Mouse (Mus musculus) kidney, embryonic 16.5 days (tissue): ENCODE results near the gene Zc3h15. TPM values are rescaled to one million over a fixed set of nuclear protein-coding genes. Genes with fewer than 3 reads are reported as not detected.
"Not testable (repeated sequence)": the region's sequence is repeated elsewhere in the genome, so short reads cannot be mapped to it uniquely, and the experiment has no call there.

Source experiments
- ATAC-seq: fragments of 200-750 bp; cut with Nextera tagmentation; 2 replicates; pipeline ENCODE4 v1.8.0; 2017; ENCODE audit warnings: moderate TSS enrichment; ENCODE audit not compliant: low FRiP score, low TSS enrichment
- H3K27ac ChIP-seq: fragments of 300-500 bp; sonication (generic); 2 replicates; pipeline ENCODE4 v1.5.1; 2014; ENCODE audit warnings: low read length
- H3K27me3 ChIP-seq: fragments of 300-500 bp; sonication (generic); 2 replicates; pipeline ENCODE4 v1.6.1; 2014; ENCODE audit warnings: low read length, control low read depth, mixed read lengths; ENCODE audit not compliant: insufficient read depth
- H3K36me3 ChIP-seq: fragments of 300-500 bp; sonication (generic); 2 replicates; pipeline ENCODE4 v1.6.1; 2014; ENCODE audit warnings: low read length, control low read depth, mixed read lengths; ENCODE audit not compliant: insufficient read depth
- H3K4me1 ChIP-seq: fragments of 300-500 bp; sonication (generic); 2 replicates; pipeline ENCODE4 v1.6.1; 2014; ENCODE audit warnings: low read length, control low read depth, mixed read lengths; ENCODE audit not compliant: insufficient read depth
- H3K4me2 ChIP-seq: fragments of 300-500 bp; sonication (generic); replicated peaks from 2 replicates; pipeline ENCODE4 v1.6.1; 2014; ENCODE audit warnings: low read depth, low read length
- H3K4me3 ChIP-seq: fragments of 300-500 bp; sonication (generic); 2 replicates; pipeline ENCODE4 v1.5.1; 2014; ENCODE audit warnings: mild to moderate bottlenecking, low read length
- H3K9ac ChIP-seq: fragments of 300-500 bp; sonication (generic); replicated peaks from 2 replicates; pipeline ENCODE4 v1.6.1; 2014; ENCODE audit warnings: low read length
- H3K9me3 ChIP-seq: fragments of 300-500 bp; sonication (generic); 2 replicates; pipeline ENCODE4 v1.6.1; 2016; ENCODE audit warnings: low read length, control low read depth
- WGBS: fragments of 180-500 bp; shearing (Covaris S2); extraction: QIAGEN DNeasy Blood & Tissue Kit; methylation state at CpG from one replicate; pipeline ENCODE4 v1.1.7; 2014; 5-methylcytosine and 5-hydroxymethylcytosine counted together
- polyA plus RNA-seq: library from polyadenylated mRNA; unstranded; fragments of >200 nt; fragmentation: Nextera tagmentation; extraction: Ambion mirVana; gene quantifications from 2 replicates; pipeline ENCODE4 v1.2.1, GENCODE M21; 2015

Gene Zc3h15
- polyA plus RNA-seq, 1 experiment from 2014 or later = 120 TPM

DNA sequence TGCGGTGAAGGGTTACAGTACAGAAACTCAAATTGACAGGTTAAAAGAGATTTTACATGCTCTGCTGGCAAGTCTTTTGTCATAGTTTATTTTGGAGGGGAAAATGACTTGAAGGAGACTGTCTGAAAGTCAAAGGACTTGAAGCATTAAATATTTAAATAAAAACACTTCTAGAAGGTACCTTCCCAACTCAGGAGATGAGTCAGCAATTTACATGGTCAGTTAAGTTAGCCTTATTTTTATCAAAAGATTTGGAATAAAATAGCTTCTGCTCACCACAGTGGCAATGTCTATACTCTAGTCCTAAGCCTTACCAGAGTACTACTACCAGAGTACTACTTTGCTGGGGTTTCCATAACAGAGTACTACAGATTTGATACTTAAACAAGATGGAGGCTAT lies 2.2 kb upstream of the Zc3h15 start:
- H3K4me2 ChIP-seq = no peak overlapping the region
- WGBS = 81% methylated on average over 1 of the region's 1 CpGs
- H3K4me1 ChIP-seq = peaks cover 14% of the 10 kb centered on the region
- H3K4me3 ChIP-seq = no peak overlapping the region
- no peak overlapping the region for H3K27ac ChIP-seq
- H3K9ac ChIP-seq = no peak overlapping the region
- no peaks in the 10 kb centered on the region for H3K27me3 ChIP-seq
- H3K36me3 ChIP-seq = no peaks in the 10 kb centered on the region
- no peak for ATAC-seq
- no peaks in the 10 kb centered on the region for H3K9me3 ChIP-seq

DNA sequence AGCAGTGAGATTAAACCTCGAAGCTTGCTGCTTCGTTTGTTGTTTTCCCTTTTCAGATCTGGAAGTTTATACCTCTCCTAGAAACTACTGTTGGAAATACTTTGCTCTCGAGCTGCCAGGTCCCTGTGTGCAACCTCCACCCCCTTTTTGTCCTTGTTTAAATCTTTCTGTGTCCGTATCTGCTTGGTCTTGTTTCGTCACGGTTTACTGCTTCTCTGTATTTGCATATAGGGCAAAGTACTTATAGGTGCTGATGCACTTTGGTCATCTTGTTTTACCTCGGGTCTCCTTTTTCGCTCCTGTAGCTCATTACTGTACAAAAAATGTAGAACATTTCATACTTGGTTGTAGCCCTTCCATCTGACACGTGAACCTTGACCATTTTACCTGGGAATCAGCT lies 4.7 kb downstream of the Zc3h15 start:
- WGBS = 59% methylated on average over 9 of the region's 9 CpGs
- Histone ChIP-seq H3K4me3 (no peak overlapping the region), H3K9me3 (no peaks in the 10 kb centered on the region), H3K4me2 (peak overlapping the region; percentile 4; the same call in 1 of the 2 replicates), H3K9ac (no peak overlapping the region), H3K27me3 (no peaks in the 10 kb centered on the region), H3K4me1 (peaks cover 41% of the 10 kb centered on the region), H3K27ac (peak overlapping the region; percentile 58; the same call in 1 of the 2 replicates), H3K36me3 (0 out of 2 replicates have a peak, but pooled peaks cover 4% of the 10 kb centered on the region)
- no peak for ATAC-seq

DNA sequence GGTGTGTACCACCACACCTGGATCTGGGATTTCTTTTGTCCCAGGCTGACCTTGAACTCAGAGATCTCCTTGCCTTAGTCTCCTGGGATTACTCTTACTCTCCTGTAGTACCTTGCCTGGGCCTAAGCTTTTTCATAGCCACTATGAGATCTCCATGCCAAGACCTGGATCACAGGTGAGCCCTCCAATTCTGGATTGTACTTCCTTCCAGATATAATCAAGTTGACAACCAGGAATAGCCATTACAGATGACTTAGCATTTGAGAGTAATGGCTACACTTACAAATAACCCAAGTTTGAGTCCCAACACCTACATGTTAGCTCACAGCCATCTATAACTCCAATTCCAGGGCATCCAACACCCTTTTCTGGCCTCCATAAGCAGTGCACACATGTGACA lies 8.4 kb downstream of the Zc3h15 start:
- Histone ChIP-seq H3K36me3 (peaks cover 7% of the 10 kb centered on the region; the same call in 1 of the 2 replicates), H3K4me3 (no peak overlapping the region), H3K9me3 (no peaks in the 10 kb centered on the region), H3K27me3 (no peaks in the 10 kb centered on the region), H3K4me2 (no peak overlapping the region), H3K4me1 (peaks cover 23% of the 10 kb centered on the region), H3K9ac (no peak overlapping the region), H3K27ac (no peak overlapping the region)
- ATAC-seq = no peak

DNA sequence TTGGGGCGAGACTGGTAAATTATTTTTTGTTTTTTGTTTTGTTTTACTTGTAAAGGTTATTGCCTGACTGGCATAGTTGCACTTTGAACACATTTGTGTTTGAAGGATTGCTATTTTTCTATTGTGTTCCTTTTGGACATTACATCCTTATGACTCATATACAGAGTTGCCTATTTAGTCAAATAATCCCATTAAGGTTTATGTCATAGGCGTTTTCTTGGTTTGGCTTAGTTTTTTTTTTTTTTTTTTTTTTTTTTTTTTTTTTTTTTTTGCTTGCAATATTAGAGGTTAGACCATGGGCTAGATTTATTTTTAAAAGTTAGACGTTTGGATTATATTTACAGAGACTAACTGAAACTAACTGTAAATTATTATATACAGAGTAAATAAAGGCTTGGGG lies 15.0 kb downstream of the Zc3h15 start:
- H3K4me2 ChIP-seq = no peak overlapping the region
- no peaks in the 10 kb centered on the region for H3K9me3 ChIP-seq
- no peak overlapping the region for H3K27ac ChIP-seq
- 71% methylated on average over 3 of the region's 3 CpGs for WGBS
- H3K27me3 ChIP-seq = no peaks in the 10 kb centered on the region
- no peak overlapping the region for H3K4me3 ChIP-seq
- no peak for ATAC-seq
- peaks cover 21% of the 10 kb centered on the region; the same call in 1 of the 2 replicates for H3K36me3 ChIP-seq
- no peaks in the 10 kb centered on the region for H3K4me1 ChIP-seq
- no peak overlapping the region for H3K9ac ChIP-seq

DNA sequence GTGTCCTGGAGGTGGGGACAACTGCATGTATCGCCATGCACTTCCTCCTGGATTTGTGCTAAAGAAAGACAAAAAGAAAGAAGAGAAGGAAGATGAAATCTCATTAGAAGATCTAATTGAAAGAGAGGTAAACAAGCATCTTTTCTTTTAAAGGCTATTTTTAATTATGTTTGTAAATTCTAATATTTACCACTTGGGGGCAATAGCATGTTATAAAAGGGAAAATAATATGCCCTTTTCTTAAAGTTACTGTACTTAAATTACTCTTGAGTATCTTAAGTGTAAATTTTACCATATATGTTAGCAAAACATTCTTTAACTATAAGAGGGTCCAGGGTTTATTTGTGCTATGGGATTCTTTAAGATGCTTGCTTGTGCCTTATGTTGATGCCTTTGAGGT lies 15.9 kb downstream of the Zc3h15 start:
- 82% methylated on average over 1 of the region's 1 CpGs for WGBS
- H3K27ac ChIP-seq = no peak overlapping the region
- no peak overlapping the region for H3K4me2 ChIP-seq
- no peaks in the 10 kb centered on the region for H3K4me1 ChIP-seq
- no peak overlapping the region for H3K9ac ChIP-seq
- H3K36me3 ChIP-seq = peaks cover 21% of the 10 kb centered on the region; the same call in 1 of the 2 replicates
- ATAC-seq = no peak
- no peaks in the 10 kb centered on the region for H3K27me3 ChIP-seq
- H3K4me3 ChIP-seq = no peak overlapping the region
- H3K9me3 ChIP-seq = no peaks in the 10 kb centered on the region

DNA sequence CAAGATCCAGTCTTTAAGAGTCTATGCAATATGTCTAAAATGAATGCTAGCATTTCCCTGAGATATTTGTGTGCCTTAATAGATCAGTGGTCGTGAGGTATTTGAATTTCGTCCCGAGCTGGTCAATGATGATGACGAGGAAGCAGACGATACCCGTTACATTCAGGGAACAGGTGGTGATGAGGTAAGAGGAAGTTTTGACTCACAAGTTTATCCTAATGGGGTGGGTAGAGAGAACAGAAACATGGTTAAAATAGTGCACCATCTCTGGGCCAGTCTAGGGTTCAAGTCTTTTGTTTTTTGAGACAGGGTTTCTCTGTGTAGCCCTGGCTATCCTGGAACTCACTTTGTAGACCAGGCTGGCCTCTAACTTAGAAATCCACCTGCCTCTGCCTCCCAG lies 17.1 kb downstream of the Zc3h15 start:
- WGBS = 97% methylated on average over 6 of the region's 6 CpGs
- no peaks in the 10 kb centered on the region for H3K9me3 ChIP-seq

DNA sequence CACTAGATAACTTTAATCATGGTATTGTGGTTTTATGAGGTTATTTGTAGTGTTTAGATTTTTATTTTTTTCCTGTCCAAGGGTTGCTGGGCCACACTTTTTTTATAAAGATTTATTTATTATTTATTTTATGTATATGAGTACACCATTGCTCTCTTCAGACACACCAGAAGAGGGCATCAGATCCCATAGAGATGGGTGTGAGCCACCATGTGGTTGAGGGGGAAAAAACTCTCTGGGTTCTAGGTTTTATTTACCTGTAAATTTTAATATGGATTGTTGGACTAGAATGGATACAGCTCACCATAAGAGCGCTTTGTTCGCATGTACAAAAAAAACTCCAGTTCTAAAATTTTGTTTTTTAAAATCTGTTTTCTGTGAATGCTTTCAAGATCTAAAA lies 20.8 kb downstream of the Zc3h15 start:
- H3K4me3 ChIP-seq, H3K27me3 ChIP-seq, H3K4me1 ChIP-seq, ATAC-seq, H3K9ac ChIP-seq, H3K27ac ChIP-seq, H3K4me2 ChIP-seq, H3K9me3 ChIP-seq: not testable (repeated sequence)
- 98% methylated on average over 2 of the region's 2 CpGs for WGBS
- H3K36me3 ChIP-seq = peaks cover 22% of the 10 kb centered on the region; the same call in 1 of the 2 replicates

More for the DNA sequence above, 17.1 kb downstream of the Zc3h15 start:
- no peak for ATAC-seq
- Histone ChIP-seq H3K27me3 (no peaks in the 10 kb centered on the region), H3K9ac (no peak overlapping the region), H3K36me3 (peaks cover 21% of the 10 kb centered on the region; the same call in 1 of the 2 replicates), H3K4me2 (no peak overlapping the region), H3K27ac (no peak overlapping the region), H3K4me3 (no peak overlapping the region), H3K4me1 (no peaks in the 10 kb centered on the region)

DNA sequence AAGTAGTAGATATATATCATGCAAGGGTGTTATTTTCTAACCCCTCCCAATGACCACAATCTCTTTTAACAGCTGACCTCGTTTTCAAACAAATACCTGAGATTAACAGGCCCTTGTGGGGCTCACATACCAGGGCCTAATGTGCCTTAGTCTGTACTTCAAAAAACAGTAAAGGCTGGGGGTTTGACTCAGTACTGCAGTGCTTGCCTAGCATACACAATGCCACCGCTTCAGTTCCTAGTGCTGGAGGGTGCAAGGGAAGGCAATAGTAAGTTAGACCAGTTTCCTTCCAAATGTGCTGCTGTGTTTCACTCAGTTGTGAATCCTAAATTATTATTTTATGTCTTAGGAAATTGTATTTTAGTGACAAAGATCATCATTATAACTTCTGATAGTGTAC lies 23.2 kb downstream of the Zc3h15 start:
- no peak overlapping the region for H3K9ac ChIP-seq
- H3K27me3 ChIP-seq = no peaks in the 10 kb centered on the region
- peaks cover 14% of the 10 kb centered on the region; the same call in 1 of the 2 replicates for H3K36me3 ChIP-seq
- no peak overlapping the region for H3K4me3 ChIP-seq
- no peak overlapping the region for H3K4me2 ChIP-seq
- no peaks in the 10 kb centered on the region for H3K9me3 ChIP-seq
- H3K27ac ChIP-seq = 0 out of 2 replicates have a peak overlapping the region, but pooled peaks have one; percentile 27
- WGBS = 75% methylated on average over 2 of the region's 2 CpGs
- no peaks in the 10 kb centered on the region for H3K4me1 ChIP-seq
- ATAC-seq = peak; percentile 63

DNA sequence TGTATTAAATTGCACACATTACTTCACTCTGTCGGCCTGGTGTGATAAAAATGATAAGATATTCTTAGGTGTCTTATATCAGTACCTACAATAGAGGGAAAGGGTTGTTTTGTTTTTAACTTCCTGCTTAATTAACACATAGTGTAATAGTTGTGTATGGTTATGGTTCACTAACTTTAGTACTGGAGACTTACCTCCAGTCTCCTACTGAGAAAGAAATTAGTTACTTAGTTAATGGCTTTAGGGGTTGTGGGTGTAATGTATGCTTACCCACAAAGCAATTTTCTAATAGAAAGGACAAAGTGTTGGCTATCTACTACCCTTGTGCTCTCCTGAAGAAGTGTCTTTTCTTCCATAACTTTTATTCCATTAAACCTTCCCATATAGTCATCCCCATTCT lies 23.8 kb downstream of the Zc3h15 start:
- H3K4me1 ChIP-seq = peaks cover 2% of the 10 kb centered on the region; the same call in 1 of the 2 replicates
- peak; percentile 85; the same call in 1 of the 2 replicates for ATAC-seq
- H3K9ac ChIP-seq = no peak overlapping the region
- no peak overlapping the region for H3K4me3 ChIP-seq
- no peaks in the 10 kb centered on the region for H3K27me3 ChIP-seq
- 37% methylated on average over 1 of the region's 1 CpGs for WGBS
- H3K4me2 ChIP-seq = no peak overlapping the region
- no peak overlapping the region for H3K27ac ChIP-seq
- H3K9me3 ChIP-seq = no peaks in the 10 kb centered on the region
- peaks cover 9% of the 10 kb centered on the region; the same call in 1 of the 2 replicates for H3K36me3 ChIP-seq

DNA sequence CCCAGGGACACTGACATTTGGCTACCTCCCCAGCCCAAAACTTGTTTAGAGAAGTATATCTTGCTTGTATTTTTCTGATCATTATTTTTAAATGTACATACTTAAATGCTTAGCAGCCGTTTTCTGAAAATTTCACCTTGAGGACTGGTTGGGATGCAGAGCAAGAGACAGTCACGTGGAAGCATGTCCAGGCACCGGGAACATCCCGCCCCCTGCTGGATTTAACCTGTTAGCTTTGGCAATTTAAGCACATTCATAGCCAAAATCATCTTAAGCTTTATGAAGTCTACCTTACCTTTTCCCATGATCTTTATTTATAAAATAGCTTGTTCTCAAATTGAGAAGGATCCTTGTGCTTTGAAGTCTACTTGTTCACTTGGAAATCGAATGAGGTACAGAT lies 25.8 kb downstream of the Zc3h15 start:
- H3K36me3 ChIP-seq = peaks cover 14% of the 10 kb centered on the region; the same call in 1 of the 2 replicates
- no peak overlapping the region for H3K4me3 ChIP-seq
- peaks cover 6% of the 10 kb centered on the region; the same call in 1 of the 2 replicates for H3K4me1 ChIP-seq
- no peak overlapping the region for H3K27ac ChIP-seq
- H3K9ac ChIP-seq = no peak overlapping the region
- 82% methylated on average over 5 of the region's 5 CpGs for WGBS
- no peak for ATAC-seq
- H3K9me3 ChIP-seq = no peaks in the 10 kb centered on the region
- no peak overlapping the region for H3K4me2 ChIP-seq
- no peaks in the 10 kb centered on the region for H3K27me3 ChIP-seq
